Mouse (Mus musculus) spleen, postnatal 10 days (tissue): Measurements from ENCODE around the gene Tmem231.
A peak's percentile ranks its signal among the peaks of the same experiment; 100 is the strongest.
"Not testable (repeated sequence)": the region's sequence is repeated elsewhere in the genome, so short reads cannot be mapped to it uniquely, and the experiment has no call there.

ENCODE experiments used
- DNase-seq, 2 experiments: peaks; one replicate each; pipeline ENCODE4 v3.0.0; 2021 to 2022; ENCODE audit warnings: low spot score in 2 of 2

Gene Tmem231

GRCm38 (mm10) chr8:111950846-111951245 is 17.2 kb upstream of the Tmem231 start:
- no peak for DNase-seq

- no peak for DNase-seq
These were observed 14.3 kb upstream of the Tmem231 start for GRCm38 (mm10) chr8:111947954-111948353.

GRCm38 (mm10) chr8:111947144-111947543 is 13.5 kb upstream of the Tmem231 start:
- DNase-seq = no peak

- DNase-seq = no peak
These were observed 9.9 kb upstream of the Tmem231 start for GRCm38 (mm10) chr8:111943544-111943943.

GRCm38 (mm10) chr8:111941101-111941454 is 7.4 kb upstream of the Tmem231 start:
- DNase-seq = peak in 1 of 2 experiments; percentile 79

- DNase-seq = peak; percentile 95 to 99
These were observed 6.8 kb upstream of the Tmem231 start, which contains the start of gene Gabarapl2 for GRCm38 (mm10) chr8:111940171-111941100. Gene Gabarapl2 (plus strand): TSS chr8:111940703.

GRCm38 (mm10) chr8:111939516-111940142 is 5.9 kb upstream of the Tmem231 start:
- peak; percentile 60 to 73 for DNase-seq

- not testable (repeated sequence) for DNase-seq
These were observed 4.7 kb upstream of the Tmem231 start for GRCm38 (mm10) chr8:111938076-111938985.

GRCm38 (mm10) chr8:111937184-111937583 is 3.5 kb upstream of the Tmem231 start:
- DNase-seq = no peak

- DNase-seq = no peak
These were observed 520 bp upstream of the Tmem231 start for GRCm38 (mm10) chr8:111934201-111934600.

GRCm38 (mm10) chr8:111932580-111933336 is 923 bp downstream of the Tmem231 start:
- peak; percentile 54 to 88 for DNase-seq

- no peak for DNase-seq
These were observed 2.0 kb downstream of the Tmem231 start for GRCm38 (mm10) chr8:111931721-111932120.

- DNase-seq = peak in 1 of 2 experiments; percentile 58
These were observed 3.9 kb downstream of the Tmem231 start for GRCm38 (mm10) chr8:111929648-111930344.

GRCm38 (mm10) chr8:111924976-111925375 is 8.7 kb downstream of the Tmem231 start:
- DNase-seq = no peak

GRCm38 (mm10) chr8:111923383-111923804 is 10.3 kb downstream of the Tmem231 start:
- DNase-seq = peak in 1 of 2 experiments; percentile 79

- DNase-seq = no peak
These were observed 12.7 kb downstream of the Tmem231 start for GRCm38 (mm10) chr8:111920971-111921370.

GRCm38 (mm10) chr8:111919663-111920062 is 14.0 kb downstream of the Tmem231 start:
- DNase-seq = peak in 1 of 2 experiments; percentile 38

GRCm38 (mm10) chr8:111912860-111913432 is 20.7 kb downstream of the Tmem231 start:
- no peak for DNase-seq

GRCm38 (mm10) chr8:111911572-111911971 is 22.1 kb downstream of the Tmem231 start:
- no peak for DNase-seq
